8 mouse cellular contexts compared by ENCODE assay signal in the genomic region with DNA sequence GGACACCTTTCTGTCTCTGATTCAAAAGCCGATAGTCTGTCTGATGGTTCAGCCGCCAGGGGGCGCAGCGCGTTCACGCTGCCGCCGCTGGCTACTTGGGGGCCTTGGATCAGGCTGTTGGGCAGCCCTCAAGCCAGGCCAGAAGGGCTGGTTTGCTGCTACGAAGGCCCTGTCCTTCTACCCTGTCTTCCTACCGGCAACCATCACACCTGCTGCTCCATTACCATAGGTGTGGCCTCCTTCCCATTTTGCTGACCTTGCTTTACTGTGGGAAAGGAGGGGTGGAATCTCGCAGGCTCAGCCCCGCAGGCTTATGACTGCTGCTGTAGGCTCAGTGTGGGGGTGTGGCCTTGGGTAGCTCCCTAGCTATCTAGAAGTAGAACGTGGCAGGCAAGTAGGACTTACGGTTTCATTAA. TPM values are rescaled to one million over a fixed set of nuclear protein-coding genes. Genes with fewer than 3 reads are reported as not detected.
DNase-seq lines count a peak whose midpoint lies in the region; ATAC-seq and TF ChIP-seq lines count a peak whose summit lies in the region.

No protein-coding gene starts in this region.

- no peak for TF ChIP-seq POLR2A in cortical plate, adult 2 months (IDR thresholded peaks at IDR 0.05; ENCODE audit: extremely low read depth, insufficient read depth, low read length)

- TF ChIP-seq CTCF in cortical plate, adult 2 months (IDR thresholded peaks at IDR 0.05; ENCODE audit: extremely low read depth, insufficient read depth, low read length) = peak; percentile 67

- no peaks in the 10 kb centered on the region for H3K9me3 ChIP-seq in intestine, embryonic 14.5 days (ENCODE audit: control insufficient read depth, low read length)
- no peaks in the 10 kb centered on the region for H3K9me3 ChIP-seq in liver, embryonic 11.5 days (ENCODE audit: control insufficient read depth, low read length)
- no peaks in the 10 kb centered on the region for H3K9me3 ChIP-seq in neural tube, embryonic 11.5 days (ENCODE audit: control insufficient read depth, low read length)

- 0 out of 2 replicates have a peak, but pooled peaks cover 2% of the 10 kb centered on the region for H3K4me1 ChIP-seq in cortical plate, adult 2 months (ENCODE audit: control insufficient read depth, insufficient read depth, low read length)
- H3K4me1 ChIP-seq in intestine, embryonic 14.5 days (replicated peaks; ENCODE audit: control insufficient read depth, insufficient read depth, low read length) = peaks cover 14% of the 10 kb centered on the region; the same call in 1 of the 2 replicates
- peaks cover 39% of the 10 kb centered on the region for H3K4me1 ChIP-seq in liver, embryonic 11.5 days (replicated peaks; ENCODE audit: control insufficient read depth, insufficient read depth, low read length)
- H3K4me1 ChIP-seq in neural tube, embryonic 11.5 days (ENCODE audit: control insufficient read depth, insufficient read depth, low read length) = peaks cover 9% of the 10 kb centered on the region

- peaks cover 19% of the 10 kb centered on the region for H3K36me3 ChIP-seq in intestine, embryonic 14.5 days (ENCODE audit: control insufficient read depth, insufficient read depth, low read length)
- H3K36me3 ChIP-seq in liver, embryonic 11.5 days (ENCODE audit: control insufficient read depth, insufficient read depth, low read length) = no peaks in the 10 kb centered on the region
- 0 out of 2 replicates have a peak, but pooled peaks cover 2% of the 10 kb centered on the region for H3K36me3 ChIP-seq in neural tube, embryonic 11.5 days (ENCODE audit: control insufficient read depth, insufficient read depth, low read length)

- peak; percentile 40; the same call in 1 of the 2 replicates for ATAC-seq in intestine, embryonic 14.5 days (replicated peaks; ENCODE audit: low FRiP score, low TSS enrichment, low read depth)
- peak; percentile 45 for ATAC-seq in liver, embryonic 11.5 days (replicated peaks; ENCODE audit: low FRiP score)
- peak; percentile 40; the same call in 1 of the 2 replicates for ATAC-seq in neural tube, embryonic 11.5 days (ENCODE audit: insufficient read depth, low FRiP score, low TSS enrichment)

- no peak overlapping the region for H3K9ac ChIP-seq in intestine, embryonic 14.5 days (ENCODE audit: low read length)
- peak overlapping the region; percentile 35; the same call in 1 of the 2 replicates for H3K9ac ChIP-seq in liver, embryonic 11.5 days (ENCODE audit: low read depth, low read length)
- no peak overlapping the region; the same call in 1 of the 2 replicates for H3K9ac ChIP-seq in neural tube, embryonic 11.5 days (ENCODE audit: low read length)

- WGBS in intestine, embryonic 14.5 days = 8% methylated on average over 14 of the region's 14 CpGs
- WGBS in liver, embryonic 11.5 days = 10% methylated on average over 14 of the region's 14 CpGs
- WGBS in neural tube, embryonic 11.5 days = 13% methylated on average over 14 of the region's 14 CpGs

- H3K27me3 ChIP-seq in intestine, embryonic 14.5 days (replicated peaks; ENCODE audit: control insufficient read depth, insufficient read depth, low read length) = peaks cover 22% of the 10 kb centered on the region
- H3K27me3 ChIP-seq in liver, embryonic 11.5 days (replicated peaks; ENCODE audit: control insufficient read depth, insufficient read depth, low read length) = peaks cover 25% of the 10 kb centered on the region
- H3K27me3 ChIP-seq in neural tube, embryonic 11.5 days (ENCODE audit: control insufficient read depth, insufficient read depth, low read length) = peaks cover 23% of the 10 kb centered on the region

- no peak overlapping the region for H3K4me2 ChIP-seq in intestine, embryonic 14.5 days (ENCODE audit: low read length)
- peak overlapping the region; percentile 62 for H3K4me2 ChIP-seq in liver, embryonic 11.5 days
- H3K4me2 ChIP-seq in neural tube, embryonic 11.5 days (ENCODE audit: low read depth) = no peak overlapping the region

- no peak overlapping the region for H3K27ac ChIP-seq in cortical plate, adult 2 months (ENCODE audit: insufficient read depth, low read length)
- H3K27ac ChIP-seq in intestine, embryonic 14.5 days (ENCODE audit: low read depth) = no peak overlapping the region
- H3K27ac ChIP-seq in liver, embryonic 11.5 days (ENCODE audit: low read depth, low read length) = no peak overlapping the region
- H3K27ac ChIP-seq in neural tube, embryonic 11.5 days (ENCODE audit: low read depth, low read length) = no peak overlapping the region

- DNase-seq in B cell, adult 2 months = peak; percentile 84 to 86
- DNase-seq in adrenal gland, adult (ENCODE audit: inconsistent age in 2 of 2, low spot score in 1 of 2) = peak; percentile 81 to 92
- DNase-seq in gastrocnemius, postnatal 25 days = peak; percentile 53
- peak; percentile 89 for DNase-seq in intestine, embryonic 14.5 days (ENCODE audit: low spot score)
- DNase-seq in liver, embryonic 11.5 days (ENCODE audit: low spot score) = peak; percentile 81
- DNase-seq in neural tube, embryonic 11.5 days (ENCODE audit: low spot score) = peak; percentile 82
- DNase-seq in thymus, postnatal 0 days (ENCODE audit: low spot score) = peak; percentile 64

- H3K4me3 ChIP-seq in cortical plate, adult 2 months (ENCODE audit: insufficient read depth, low read length) = no peak overlapping the region
- H3K4me3 ChIP-seq in intestine, embryonic 14.5 days (ENCODE audit: low read depth, low read length) = no peak overlapping the region
- peak overlapping the region; percentile 10; the same call in 1 of the 2 replicates for H3K4me3 ChIP-seq in liver, embryonic 11.5 days (ENCODE audit: low read depth, low read length)
- H3K4me3 ChIP-seq in neural tube, embryonic 11.5 days (ENCODE audit: low read depth, low read length) = no peak overlapping the region

RNA-seq across cellular contexts. Expression of a gene that starts 3.8 kb away (rescaled TPM):
- 0.26 and 0.38 TPM in 2 replicates for polyA plus RNA-seq in cortical plate, adult 2 months (2012; rRNA removed)
- not detected for total RNA-seq in gastrocnemius, postnatal 25 days (2021)
- polyA plus RNA-seq in intestine, embryonic 14.5 days (2014; fragmentation: Nextera tagmentation; extraction: Ambion mirVana) = 1.0 and 1.1 TPM in 2 replicates
- 0.22 and 0.34 TPM in 2 replicates for polyA plus RNA-seq in liver, embryonic 11.5 days (2014; fragmentation: Nextera tagmentation; extraction: Ambion mirVana)
- polyA plus RNA-seq in neural tube, embryonic 11.5 days (2014; fragmentation: Nextera tagmentation; extraction: Ambion mirVana) = not detected in 2 replicates
- polyA plus RNA-seq in thymus, postnatal 0 days (2015; fragmentation: Nextera tagmentation; extraction: Ambion mirVana) = 0.14 and 0.21 TPM in 2 replicates

RNA-seq across cellular contexts. Expression of a gene that starts 9.7 kb away (rescaled TPM):
- 109 and 124 TPM in 2 replicates for polyA plus RNA-seq in cortical plate, adult 2 months (2012; rRNA removed)
- total RNA-seq in gastrocnemius, postnatal 25 days (2021) = 10 to 100 TPM; 73.2 to 75.3 TPM
- 160 and 192 TPM in 2 replicates for polyA plus RNA-seq in intestine, embryonic 14.5 days (2014; fragmentation: Nextera tagmentation; extraction: Ambion mirVana)
- polyA plus RNA-seq in liver, embryonic 11.5 days (2014; fragmentation: Nextera tagmentation; extraction: Ambion mirVana) = 124 and 138 TPM in 2 replicates
- polyA plus RNA-seq in neural tube, embryonic 11.5 days (2014; fragmentation: Nextera tagmentation; extraction: Ambion mirVana) = 289 and 340 TPM in 2 replicates
- polyA plus RNA-seq in thymus, postnatal 0 days (2015; fragmentation: Nextera tagmentation; extraction: Ambion mirVana) = 303 and 311 TPM in 2 replicates

RNA-seq across cellular contexts. Expression of a gene that starts 24.8 kb away (rescaled TPM):
- 26.5 and 28.2 TPM in 2 replicates for polyA plus RNA-seq in cortical plate, adult 2 months (2012; rRNA removed)
- total RNA-seq in gastrocnemius, postnatal 25 days (2021) = 1 to 10 TPM; 3.6 to 4.4 TPM
- polyA plus RNA-seq in intestine, embryonic 14.5 days (2014; fragmentation: Nextera tagmentation; extraction: Ambion mirVana) = 49.4 and 50.0 TPM in 2 replicates
- polyA plus RNA-seq in liver, embryonic 11.5 days (2014; fragmentation: Nextera tagmentation; extraction: Ambion mirVana) = 57.2 and 61.5 TPM in 2 replicates
- 59.5 and 65.6 TPM in 2 replicates for polyA plus RNA-seq in neural tube, embryonic 11.5 days (2014; fragmentation: Nextera tagmentation; extraction: Ambion mirVana)
- polyA plus RNA-seq in thymus, postnatal 0 days (2015; fragmentation: Nextera tagmentation; extraction: Ambion mirVana) = 60.0 and 62.6 TPM in 2 replicates

RNA-seq across cellular contexts. Expression of a gene that starts 37.1 kb away (rescaled TPM):
- 86.8 and 93.0 TPM in 2 replicates for polyA plus RNA-seq in cortical plate, adult 2 months (2012; rRNA removed)
- total RNA-seq in gastrocnemius, postnatal 25 days (2021) = 10 to 100 TPM; 46.3 to 53.2 TPM
- polyA plus RNA-seq in intestine, embryonic 14.5 days (2014; fragmentation: Nextera tagmentation; extraction: Ambion mirVana) = 244 and 264 TPM in 2 replicates
- polyA plus RNA-seq in liver, embryonic 11.5 days (2014; fragmentation: Nextera tagmentation; extraction: Ambion mirVana) = 257 and 291 TPM in 2 replicates
- 250 and 259 TPM in 2 replicates for polyA plus RNA-seq in neural tube, embryonic 11.5 days (2014; fragmentation: Nextera tagmentation; extraction: Ambion mirVana)
- 200 and 212 TPM in 2 replicates for polyA plus RNA-seq in thymus, postnatal 0 days (2015; fragmentation: Nextera tagmentation; extraction: Ambion mirVana)
